Mouse (Mus musculus): Measurements from ENCODE around the gene Lpar3.

Lpar3 gene

GRCm38 (mm10) chr3:146264146-146264545 is 43.4 kb downstream of the Lpar3 start:
- DNase-seq, result no peak

- DNase-seq, result no peak
Measured at GRCm38 (mm10) chr3:146265545-146266130, 44.9 kb downstream of the Lpar3 start.

- peak; percentile 18 for DNase-seq
Measured at GRCm38 (mm10) chr3:146268024-146268801, 47.5 kb downstream of the Lpar3 start.

GRCm38 (mm10) chr3:146274503-146274902 is 53.7 kb downstream of the Lpar3 start:
- DNase-seq, result no peak

- DNase-seq, result no peak
Measured at GRCm38 (mm10) chr3:146275360-146276025, 54.7 kb downstream of the Lpar3 start.

GRCm38 (mm10) chr3:146276026-146276409 is 55.3 kb downstream of the Lpar3 start:
- no peak for DNase-seq

- no peak for DNase-seq
Measured at GRCm38 (mm10) chr3:146276991-146277390, 56.2 kb downstream of the Lpar3 start.

- DNase-seq, result peak; percentile 74
Measured at GRCm38 (mm10) chr3:146277456-146277855, 56.7 kb downstream of the Lpar3 start.

- DNase-seq, result no peak
Measured at GRCm38 (mm10) chr3:146278195-146279140, 57.7 kb downstream of the Lpar3 start.

- no peak for DNase-seq
Measured at GRCm38 (mm10) chr3:146283732-146284361, 63.1 kb downstream of the Lpar3 start.

- no peak for DNase-seq
Measured at GRCm38 (mm10) chr3:146286118-146286517, 65.4 kb downstream of the Lpar3 start.

- no peak for DNase-seq
Measured at GRCm38 (mm10) chr3:146291928-146292327, 71.2 kb downstream of the Lpar3 start.

GRCm38 (mm10) chr3:146292515-146292914 is 71.8 kb downstream of the Lpar3 start:
- DNase-seq, result no peak

GRCm38 (mm10) chr3:146302451-146302850 is 81.7 kb downstream of the Lpar3 start:
- no peak for DNase-seq

- DNase-seq, result no peak
Measured at GRCm38 (mm10) chr3:146303194-146303593, 82.4 kb downstream of the Lpar3 start.

- no peak for DNase-seq
Measured at GRCm38 (mm10) chr3:146304556-146305405, 84.0 kb downstream of the Lpar3 start.

GRCm38 (mm10) chr3:146307341-146307740 is 86.6 kb downstream of the Lpar3 start:
- DNase-seq, result no peak

GRCm38 (mm10) chr3:146307886-146308285 is 87.1 kb downstream of the Lpar3 start:
- DNase-seq, result no peak

- DNase-seq, result no peak
Measured at GRCm38 (mm10) chr3:146309586-146309985, 88.8 kb downstream of the Lpar3 start.

GRCm38 (mm10) chr3:146311121-146311538 is 90.4 kb downstream of the Lpar3 start:
- no peak for DNase-seq

GRCm38 (mm10) chr3:146315414-146315813 is 94.7 kb downstream of the Lpar3 start:
- DNase-seq, result no peak

Measured in right cerebral cortex, postnatal 14 days (tissue).